In the genomic region with DNA sequence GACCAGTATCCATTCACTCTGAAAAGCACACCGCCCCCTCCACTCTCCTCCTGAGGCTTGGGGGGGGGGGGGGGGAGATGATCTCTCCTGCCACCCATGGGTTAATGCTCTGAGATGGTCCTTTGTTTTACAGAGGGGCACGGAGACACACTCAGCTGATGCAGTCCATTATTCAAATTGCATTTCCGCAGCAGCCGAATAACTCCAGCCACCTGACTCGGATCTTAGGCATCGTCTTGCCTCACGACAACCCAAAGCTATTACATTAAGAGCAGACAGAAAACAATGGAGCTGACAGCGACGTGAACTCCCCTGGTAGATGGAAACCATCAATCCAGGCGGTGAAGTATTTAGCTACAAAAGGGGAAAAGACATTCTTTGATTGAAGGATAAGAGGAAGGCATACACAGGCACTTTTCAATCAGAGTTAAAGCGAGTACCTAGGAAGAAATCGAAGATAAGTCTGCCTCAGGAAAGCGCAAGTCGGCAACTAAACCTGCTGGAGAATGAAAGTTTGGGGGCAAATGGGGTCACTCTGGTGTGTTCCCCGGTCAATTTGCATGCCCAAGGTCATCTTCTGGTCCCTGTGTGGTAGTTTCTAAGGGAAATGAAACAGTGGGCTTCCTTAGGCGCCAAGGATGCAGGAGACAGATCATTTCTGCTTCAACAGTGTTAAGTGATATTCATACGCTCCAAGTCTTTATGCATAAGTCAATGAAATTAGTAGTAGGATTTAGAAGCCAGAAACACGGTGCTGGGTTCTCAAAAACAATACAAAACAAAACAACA, we compare ENCODE assay signal across 17 mouse cellular contexts.
DNase-seq lines count a peak whose midpoint lies in the region; ATAC-seq lines count a peak whose summit lies in the region.
"Had no signal": no experiment of that assay in that cellular context is flagged by ENCODE, and none has a peak within 500 bp of the region (broad histone marks: within the 10 kb centered on the region; RNA-seq: fewer than 3 reads in every experiment).

No protein-coding gene starts in this region.

- peaks cover 12% of the 10 kb centered on the region; the same call in 1 of the 2 replicates for H3K4me1 ChIP-seq in hindbrain, embryonic 14.5 days (replicated peaks; ENCODE audit: control insufficient read depth, insufficient read depth, low read length)
- peaks cover 17% of the 10 kb centered on the region for H3K4me1 ChIP-seq in midbrain, embryonic 15.5 days
- no peaks in the 10 kb centered on the region for H3K4me1 ChIP-seq in heart, embryonic 11.5 days (ENCODE audit: control insufficient read depth, insufficient read depth, low read length)

- peak overlapping the region; percentile 57; the same call in 1 of the 2 replicates for H3K27ac ChIP-seq in hindbrain, embryonic 14.5 days
- peak overlapping the region; percentile 63 for H3K27ac ChIP-seq in midbrain, embryonic 15.5 days
- H3K27ac ChIP-seq in heart, embryonic 11.5 days (ENCODE audit: low read depth, low read length), result no peak overlapping the region
- H3K27ac ChIP-seq: embryonic facial prominence, embryonic 12.5 days; liver, embryonic 14.5 days had no signal

- peak overlapping the region; percentile 41 for H3K9ac ChIP-seq in hindbrain, embryonic 14.5 days
- 0 out of 2 replicates have a peak overlapping the region, but pooled peaks have one; percentile 17 for H3K9ac ChIP-seq in midbrain, embryonic 15.5 days
- H3K9ac ChIP-seq in heart, embryonic 11.5 days (ENCODE audit: low read depth, low read length), result no peak overlapping the region
- H3K9ac ChIP-seq: embryonic facial prominence, embryonic 12.5 days; liver, embryonic 14.5 days had no signal

- H3K4me2 ChIP-seq in hindbrain, embryonic 14.5 days (replicated peaks), result peak overlapping the region; percentile 45
- H3K4me2 ChIP-seq in midbrain, embryonic 15.5 days, result peak overlapping the region; percentile 46
- H3K4me2 ChIP-seq in heart, embryonic 11.5 days, result no peak overlapping the region
- H3K4me2 ChIP-seq: embryonic facial prominence, embryonic 12.5 days had no signal

- H3K4me3 ChIP-seq in hindbrain, embryonic 14.5 days (replicated peaks; ENCODE audit: low read length), result peak overlapping the region; percentile 4; the same call in 1 of the 2 replicates
- H3K4me3 ChIP-seq in midbrain, embryonic 15.5 days, result peak overlapping the region; percentile 19; the same call in 1 of the 2 replicates
- no peak overlapping the region for H3K4me3 ChIP-seq in heart, embryonic 11.5 days (ENCODE audit: low read depth, low read length)
- H3K4me3 ChIP-seq: embryonic facial prominence, embryonic 12.5 days; myocyte had no signal

- DNase-seq in embryo, embryonic 10 days (ENCODE audit: low spot score), result peak; percentile 34
- no peak for DNase-seq in embryo, embryonic 9.5 days (ENCODE audit: extremely low spot score)
- DNase-seq in embryo, embryonic 10.5 days (ENCODE audit: low spot score), result peak; percentile 22
- DNase-seq in hindbrain, embryonic 14.5 days (ENCODE audit: low spot score), result peak; percentile 33
- no peak for DNase-seq in thymus, postnatal 36 days
- no peak for DNase-seq in thymus, postnatal 25 days
- DNase-seq: cerebellum, adult 8-10 months; kidney, postnatal 25 days; lung, postnatal 14 days; spleen, adult 18-20 months had no signal

- H3K36me3 ChIP-seq in hindbrain, embryonic 14.5 days (replicated peaks; ENCODE audit: control insufficient read depth, insufficient read depth), result no peaks in the 10 kb centered on the region
- no peaks in the 10 kb centered on the region for H3K36me3 ChIP-seq in midbrain, embryonic 15.5 days (replicated peaks)
- H3K36me3 ChIP-seq in heart, embryonic 11.5 days (ENCODE audit: control insufficient read depth, insufficient read depth, low read length), result no peaks in the 10 kb centered on the region
- H3K36me3 ChIP-seq: embryonic facial prominence, embryonic 12.5 days had no signal

- 0 out of 2 replicates have a peak, but pooled peaks have one; percentile 27 for ATAC-seq in hindbrain, embryonic 14.5 days (ENCODE audit: low FRiP score)
- 0 out of 2 replicates have a peak, but pooled peaks have one; percentile 31 for ATAC-seq in midbrain, embryonic 15.5 days (replicated peaks)
- ATAC-seq in heart, embryonic 11.5 days (replicated peaks; ENCODE audit: insufficient number of reproducible peaks, low FRiP score, low TSS enrichment), result no peak
- ATAC-seq: intestine, postnatal 0 days had no signal

- H3K27me3 ChIP-seq in hindbrain, embryonic 14.5 days (ENCODE audit: control insufficient read depth, insufficient read depth, low read length), result no peaks in the 10 kb centered on the region
- no peaks in the 10 kb centered on the region for H3K27me3 ChIP-seq in midbrain, embryonic 15.5 days (replicated peaks)
- no peaks in the 10 kb centered on the region for H3K27me3 ChIP-seq in heart, embryonic 11.5 days (ENCODE audit: control insufficient read depth, insufficient read depth, low read length)
- H3K27me3 ChIP-seq: CH12.LX; embryonic facial prominence, embryonic 12.5 days had no signal

- WGBS in hindbrain, embryonic 14.5 days, result 19% methylated on average over 18 of the region's 18 CpGs
- WGBS in midbrain, embryonic 15.5 days, result 24% methylated on average over 18 of the region's 18 CpGs
- WGBS in heart, embryonic 11.5 days (ENCODE audit: insufficient replicate concordance), result 63% methylated on average over 18 of the region's 18 CpGs

- no peaks in the 10 kb centered on the region for H3K9me3 ChIP-seq in hindbrain, embryonic 14.5 days (ENCODE audit: control insufficient read depth, low read length)
- H3K9me3 ChIP-seq in midbrain, embryonic 15.5 days, result no peaks in the 10 kb centered on the region
- no peaks in the 10 kb centered on the region for H3K9me3 ChIP-seq in heart, embryonic 11.5 days (replicated peaks; ENCODE audit: control insufficient read depth, low read length)

Comparison
In these comparisons a context has a peak if more than half of its experiments do, and no peak if none do; other contexts are left out.
1. DNase-seq: peak in embryo, embryonic 10 days (single experiment), embryo, embryonic 10.5 days (single experiment) and hindbrain, embryonic 14.5 days (single experiment); none in embryo, embryonic 9.5 days (single experiment), thymus, postnatal 36 days (0 of 2) and thymus, postnatal 25 days (single experiment).